Mouse (Mus musculus): ENCODE results near the gene Tom1.

- TF ChIP-seq CTCF (IDR thresholded peaks at IDR 0.05; ENCODE audit: low read depth, low read length) (no peak), POLR2A (IDR thresholded peaks at IDR 0.05; ENCODE audit: extremely low read depth, insufficient read depth, low read length) (no peak)
Measured at GRCm38 (mm10) chr8:75119287-75119686, 85.8 kb downstream of the Tom1 start.

Measured in liver, adult 2 months (tissue).